Mouse (Mus musculus) layer of hippocampus, adult 2 months (tissue): ENCODE measurements around the gene Krtap12-1. TPM values are rescaled to one million over a fixed set of nuclear protein-coding genes. Genes with fewer than 3 reads are reported as not detected.
"Not testable (repeated sequence)": the region's sequence is repeated elsewhere in the genome, so short reads cannot be mapped to it uniquely, and the experiment has no call there.

ENCODE experiments used
- DNase-seq, 2 experiments: peaks; one replicate each; pipeline ENCODE4 v3.0.0; 2022; ENCODE audit warnings: low spot score in 2 of 2
- H3K27ac ChIP-seq: fragments of 200-600 bp; 2 replicates; pipeline ENCODE4 v1.8.1; 2022
- H3K4me3 ChIP-seq: fragments of 200-600 bp; 2 replicates; pipeline ENCODE4 v1.8.1; 2022; ENCODE audit warnings: mild to moderate bottlenecking
- CTCF ChIP-seq: fragments of 200-600 bp; conservative IDR thresholded peaks from 2 replicates; pipeline ENCODE4 v1.8.1; 2022; ENCODE audit warnings: antibody characterized with exemption, mild to moderate bottlenecking, moderate library complexity
- total RNA-seq, 2 experiments: library from RNA; stranded (reverse); gene quantifications; 2 replicates each; pipeline ENCODE4 v1.2.3; 2021

Krtap12-1 gene
- total RNA-seq, 2 experiments from 2014 or later, result not detected

DNA sequence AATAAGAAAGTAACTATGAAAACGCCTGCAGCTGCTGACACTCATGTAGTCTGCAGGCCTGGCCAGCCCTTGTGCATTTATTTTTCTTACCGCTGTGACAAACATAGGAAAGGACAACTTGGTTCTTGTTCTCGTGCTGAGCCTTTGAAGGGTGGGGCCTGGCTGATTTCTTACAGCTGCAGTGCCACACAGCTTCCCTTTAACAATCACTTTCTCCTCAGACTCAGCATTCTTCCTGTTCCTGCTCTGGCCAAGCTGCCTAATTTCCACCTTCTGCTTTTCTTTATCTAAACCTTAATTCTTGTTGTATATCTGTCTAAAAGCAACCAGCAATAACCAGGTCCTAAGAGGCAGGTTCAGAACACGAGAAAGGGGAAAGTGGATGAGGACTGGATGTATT, 6.7 kb upstream of the Krtap12-1 start:
- Histone ChIP-seq H3K27ac (no peak overlapping the region), H3K4me3 (no peak overlapping the region)
- TF ChIP-seq CTCF, result no peak
- no peak for DNase-seq

GRCm38 (mm10) chr10:77715507-77715906, 4.9 kb upstream of the Krtap12-1 start, which contains the start of gene Gm10142:
TSS of gene Gm10142 (plus strand) at chr10:77715807.
- no peak within 1 kb of the TSS for H3K27ac ChIP-seq
- no peak within 1 kb of the TSS for H3K4me3 ChIP-seq
- no peak for TF ChIP-seq CTCF
- no peak for DNase-seq

DNA sequence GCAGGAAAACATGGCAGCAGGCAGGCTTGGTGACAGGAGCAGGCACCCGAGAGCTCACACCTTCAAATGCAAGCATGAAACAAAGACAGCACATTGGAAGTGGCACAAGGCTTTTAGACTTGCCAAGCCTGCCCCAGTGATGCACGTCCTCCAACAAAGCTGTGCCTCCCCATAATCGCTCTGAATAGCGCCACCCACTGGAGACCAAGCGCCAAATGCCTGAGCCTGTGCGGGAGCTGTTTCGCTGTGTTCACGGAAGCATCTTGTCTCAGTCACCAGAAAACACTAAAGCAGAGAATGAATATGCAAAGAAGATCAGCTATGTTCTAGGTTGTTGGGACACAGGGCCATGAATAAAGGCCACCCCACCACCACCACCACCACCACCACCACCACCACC, 4.5 kb downstream of the Krtap12-1 start:
- TF ChIP-seq CTCF, result peak; percentile 47
- H3K27ac ChIP-seq, result no peak overlapping the region
- no peak overlapping the region for H3K4me3 ChIP-seq
- DNase-seq, result no peak

- no peak for TF ChIP-seq CTCF
- H3K4me3 ChIP-seq, result no peak within 1 kb of the TSS
- no peak for DNase-seq
- H3K27ac ChIP-seq, result no peak within 1 kb of the TSS
Observed at GRCm38 (mm10) chr10:77726186-77726585, 5.8 kb downstream of the Krtap12-1 start, which contains the start of gene Gm10100. TSS of gene Gm10100 (plus strand) at chr10:77726486.

GRCm38 (mm10) chr10:77728280-77728679, 7.9 kb downstream of the Krtap12-1 start:
- TF ChIP-seq CTCF, result peak; percentile 61
- Histone ChIP-seq H3K4me3 (no peak overlapping the region), H3K27ac (no peak overlapping the region)
- no peak for DNase-seq

GRCm38 (mm10) chr10:77729241-77729640, 8.8 kb downstream of the Krtap12-1 start:
- no peak overlapping the region for H3K4me3 ChIP-seq
- no peak overlapping the region for H3K27ac ChIP-seq
- DNase-seq, result no peak
- peak; percentile 60 for TF ChIP-seq CTCF

DNA sequence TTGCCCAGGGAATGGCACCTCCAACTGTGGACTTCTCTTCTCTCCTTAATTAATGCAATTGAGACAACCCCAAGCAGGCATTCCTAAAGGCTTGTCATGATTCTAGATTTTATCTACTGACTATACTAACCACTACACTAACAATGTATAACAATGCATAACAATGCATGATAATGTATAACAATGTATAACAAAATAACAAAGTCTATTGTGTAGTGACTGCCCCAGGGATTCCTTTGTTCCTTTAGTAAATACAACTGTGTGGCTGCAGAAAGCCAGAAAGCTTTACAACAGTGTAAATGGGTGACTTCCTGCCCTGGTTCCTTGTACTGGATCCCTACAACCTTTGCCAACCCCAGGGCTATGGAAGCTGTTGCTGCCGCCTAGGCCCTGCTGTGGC, 15.5 kb downstream of the Krtap12-1 start:
- Histone ChIP-seq H3K27ac (no peak overlapping the region), H3K4me3 (no peak overlapping the region)
- no peak for DNase-seq
- no peak for TF ChIP-seq CTCF

GRCm38 (mm10) chr10:77738929-77739328, 18.5 kb downstream of the Krtap12-1 start:
- Histone ChIP-seq H3K4me3 (no peak overlapping the region), H3K27ac (no peak overlapping the region)
- TF ChIP-seq CTCF, result no peak
- DNase-seq, result no peak

- H3K4me3 ChIP-seq, result not testable (repeated sequence)
Observed at GRCm38 (mm10) chr10:77741924-77742688, 21.7 kb downstream of the Krtap12-1 start, which contains the start of gene Gm18596. TSS of gene Gm18596 (minus strand) at chr10:77742638.

DNA sequence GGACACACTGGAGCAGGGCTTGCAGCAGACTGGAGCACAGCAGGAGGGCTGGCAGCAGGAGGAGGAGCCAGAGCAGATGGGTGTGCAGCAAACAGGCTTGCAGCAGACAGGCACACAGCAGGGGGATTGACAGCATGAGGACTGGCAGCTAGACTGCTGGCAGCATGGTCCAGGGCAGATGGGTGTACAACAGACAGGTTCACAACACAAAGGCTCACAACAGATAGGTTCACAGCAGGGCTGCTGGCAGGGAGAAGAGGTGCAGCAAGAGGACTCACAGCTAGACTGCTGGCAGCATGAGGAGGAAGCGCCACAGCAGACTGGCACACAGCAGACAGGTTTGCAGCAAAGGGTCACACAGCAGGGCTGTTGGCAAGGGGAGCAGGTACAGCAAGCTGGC, 30.3 kb downstream of the Krtap12-1 start:
- DNase-seq, H3K27ac ChIP-seq, H3K4me3 ChIP-seq: not testable (repeated sequence)

More at GRCm38 (mm10) chr10:77741924-77742688, 21.7 kb downstream of the Krtap12-1 start, which contains the start of gene Gm18596:
- not testable (repeated sequence) for H3K27ac ChIP-seq, DNase-seq

GRCm38 (mm10) chr10:77751254-77751653, 30.9 kb downstream of the Krtap12-1 start, which contains the start of gene Gm9736:
TSS of gene Gm9736 (minus strand) at chr10:77751354.
- H3K4me3 ChIP-seq, DNase-seq, H3K27ac ChIP-seq: not testable (repeated sequence)

GRCm38 (mm10) chr10:77752312-77752711, 31.9 kb downstream of the Krtap12-1 start:
- TF ChIP-seq CTCF, result peak; percentile 10; the same call in 1 of the 2 replicates

GRCm38 (mm10) chr10:77753448-77753847, 33.0 kb downstream of the Krtap12-1 start:
- no peak for DNase-seq
- TF ChIP-seq CTCF, result peak; percentile 44
- Histone ChIP-seq H3K4me3 (no peak overlapping the region), H3K27ac (no peak overlapping the region)

More at GRCm38 (mm10) chr10:77752312-77752711, 31.9 kb downstream of the Krtap12-1 start:
- DNase-seq, H3K4me3 ChIP-seq, H3K27ac ChIP-seq: not testable (repeated sequence)

GRCm38 (mm10) chr10:77759582-77759981, 39.2 kb downstream of the Krtap12-1 start, which contains the start of gene Gm3233:
TSS of gene Gm3233 (minus strand) at chr10:77759682.
- not testable (repeated sequence) for DNase-seq, H3K27ac ChIP-seq, H3K4me3 ChIP-seq
